Mouse (Mus musculus) midbrain, embryonic 12.5 days (tissue): ENCODE results near the gene Kbtbd12. TPM values are rescaled to one million over a fixed set of nuclear protein-coding genes. Genes with fewer than 3 reads are reported as not detected.

Source experiments
- ATAC-seq: fragments of 200-750 bp; cut with Nextera tagmentation; 2 replicates; pipeline ENCODE4 v1.8.0; 2017; ENCODE audit warnings: low read depth, moderate TSS enrichment, moderate library complexity; ENCODE audit not compliant: low FRiP score
- H3K27ac ChIP-seq: fragments of 300-500 bp; sonication (generic); replicated peaks from 2 replicates; pipeline ENCODE4 v1.5.1; 2016; ENCODE audit warnings: mild to moderate bottlenecking
- H3K27me3 ChIP-seq: fragments of 300-500 bp; sonication (generic); 2 replicates; pipeline ENCODE4 v1.6.1; 2016; ENCODE audit warnings: mild to moderate bottlenecking
- H3K36me3 ChIP-seq: fragments of 300-500 bp; sonication (generic); 2 replicates; pipeline ENCODE4 v1.6.1; 2016
- H3K4me1 ChIP-seq: fragments of 300-500 bp; sonication (generic); 2 replicates; pipeline ENCODE4 v1.6.1; 2016
- H3K4me2 ChIP-seq: fragments of 300-500 bp; sonication (generic); replicated peaks from 2 replicates; pipeline ENCODE4 v1.6.1; 2016; ENCODE audit warnings: mild to moderate bottlenecking, moderate library complexity
- H3K4me3 ChIP-seq: fragments of 300-500 bp; sonication (generic); 2 replicates; pipeline ENCODE4 v1.5.1; 2016; ENCODE audit warnings: mild to moderate bottlenecking
- H3K9ac ChIP-seq: fragments of 300-500 bp; sonication (generic); replicated peaks from 2 replicates; pipeline ENCODE4 v1.6.1; 2016; ENCODE audit warnings: mild to moderate bottlenecking, moderate library complexity
- H3K9me3 ChIP-seq: fragments of 300-500 bp; sonication (generic); 2 replicates; pipeline ENCODE4 v1.6.1; 2016; ENCODE audit warnings: mild to moderate bottlenecking
- WGBS: fragments of 180-500 bp; shearing (Covaris S2); methylation state at CpG from one replicate; pipeline ENCODE4 v1.1.7; 2016; 5-methylcytosine and 5-hydroxymethylcytosine counted together
- polyA plus RNA-seq: library from polyadenylated mRNA; unstranded; fragments of >200 nt; fragmentation: Nextera tagmentation; extraction: Ambion mirVana; gene quantifications from 2 replicates; pipeline ENCODE4 v1.2.1, GENCODE M21; 2016

The Kbtbd12 gene
- not detected in 2 replicates for polyA plus RNA-seq

DNA sequence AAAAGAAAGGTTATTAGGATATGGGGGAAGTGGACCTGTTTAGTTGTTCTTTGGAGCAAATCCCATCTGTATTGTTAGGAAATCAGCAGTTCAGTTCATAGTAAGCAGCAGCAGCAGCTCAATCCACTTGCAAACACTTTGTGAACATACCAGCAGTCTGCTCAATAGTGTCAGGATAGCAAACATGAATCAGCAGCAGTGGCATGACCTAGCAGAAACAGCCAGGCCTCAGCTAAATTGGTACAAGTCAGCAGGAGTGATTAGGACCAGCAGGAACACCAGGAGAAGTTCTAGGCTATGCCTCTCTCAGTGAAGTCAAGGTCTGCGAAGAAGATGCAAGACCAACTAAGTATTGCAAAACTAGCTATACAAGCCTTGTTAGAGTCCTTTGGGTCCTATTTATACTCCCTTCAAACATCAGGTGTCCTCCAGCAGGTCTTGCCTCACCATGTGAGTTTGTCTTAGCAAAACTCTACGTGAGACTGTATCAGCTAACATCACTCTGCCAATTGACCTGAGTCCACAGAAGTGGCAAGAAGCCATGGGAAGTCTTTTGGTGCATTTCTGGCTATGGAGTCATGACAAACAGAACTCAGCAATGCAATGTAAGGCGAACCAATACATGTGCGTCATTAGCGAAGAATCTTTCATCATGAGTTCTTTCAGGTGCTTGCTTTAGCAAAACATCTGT lies at the start of gene Kbtbd12:
TSS of gene Kbtbd12 (minus strand) at position 340 of the 691 bp plus-strand sequence.
- no peaks in the 10 kb centered on the region for H3K36me3 ChIP-seq
- no peak within 1 kb of the TSS for H3K4me2 ChIP-seq
- H3K27ac ChIP-seq = no peak within 1 kb of the TSS
- no peak for ATAC-seq
- no peak within 1 kb of the TSS for H3K9ac ChIP-seq
- no peaks in the 10 kb centered on the region for H3K27me3 ChIP-seq
- WGBS = 96% methylated on average over 5 of the region's 5 CpGs
- peaks cover 10% of the 10 kb centered on the region for H3K9me3 ChIP-seq
- H3K4me3 ChIP-seq = no peak within 1 kb of the TSS
- H3K4me1 ChIP-seq = peaks cover 16% of the 10 kb centered on the region

DNA sequence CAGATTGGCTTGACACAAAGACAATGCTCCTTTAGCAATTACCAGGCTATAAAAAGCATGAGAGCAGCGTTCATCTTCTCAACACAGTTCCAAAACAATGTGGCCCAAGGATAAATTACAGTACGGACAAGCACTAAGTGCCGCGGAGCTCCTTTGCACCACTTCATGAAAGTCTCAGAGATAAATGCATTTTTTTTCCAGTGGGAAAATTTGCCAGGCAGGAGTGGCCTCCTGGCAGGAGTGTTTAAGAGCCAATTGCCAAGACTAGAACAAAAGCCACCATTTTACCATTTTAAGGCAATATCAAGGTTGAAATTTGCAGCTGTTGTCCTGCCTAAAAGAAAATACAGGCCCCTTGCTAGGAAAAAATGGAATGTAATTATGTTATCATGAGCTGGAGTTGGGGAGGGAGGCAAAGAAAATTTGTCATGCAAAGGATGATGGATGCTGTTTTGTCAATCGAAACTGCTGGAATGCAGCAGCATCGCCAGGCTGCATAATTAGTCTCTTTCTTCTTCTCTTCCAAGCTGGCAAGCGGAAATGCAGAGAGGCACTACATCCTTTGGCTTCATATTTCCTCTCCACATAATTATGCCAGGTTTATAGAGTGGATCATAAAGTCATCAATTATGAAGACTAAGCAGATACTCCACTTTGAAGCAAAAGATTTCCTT lies 45.8 kb upstream of the Kbtbd12 start:
- no peak overlapping the region for H3K9ac ChIP-seq
- ATAC-seq = no peak
- H3K4me3 ChIP-seq = no peak overlapping the region
- no peaks in the 10 kb centered on the region for H3K36me3 ChIP-seq
- H3K27me3 ChIP-seq = no peaks in the 10 kb centered on the region
- H3K9me3 ChIP-seq = no peaks in the 10 kb centered on the region
- H3K4me1 ChIP-seq = peaks cover 6% of the 10 kb centered on the region; the same call in 1 of the 2 replicates
- no peak overlapping the region for H3K4me2 ChIP-seq
- WGBS = 78% methylated on average over 7 of the region's 7 CpGs
- H3K27ac ChIP-seq = no peak overlapping the region

DNA sequence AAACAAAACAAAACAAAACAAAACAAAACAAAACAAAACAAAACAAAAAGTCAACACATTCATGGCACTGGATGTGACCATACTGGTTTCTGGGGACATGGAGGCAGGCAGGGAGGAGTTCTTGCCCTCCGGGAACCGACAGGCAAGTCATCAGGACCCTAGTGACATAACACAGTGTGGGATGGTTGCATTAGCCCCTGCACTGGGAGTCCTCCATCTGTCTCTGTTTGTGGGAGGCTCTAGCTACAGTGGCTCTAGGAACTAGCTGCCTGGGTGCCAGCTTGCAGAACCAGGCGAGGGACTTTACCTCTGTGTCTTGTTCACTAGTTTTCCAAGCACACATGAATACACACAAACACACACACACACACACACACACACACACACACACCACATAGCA lies 43.3 kb upstream of the Kbtbd12 start:
- Histone ChIP-seq H3K4me3 (no peak overlapping the region), H3K27me3 (no peaks in the 10 kb centered on the region), H3K4me1 (peaks cover 6% of the 10 kb centered on the region; the same call in 1 of the 2 replicates), H3K4me2 (no peak overlapping the region), H3K27ac (no peak overlapping the region), H3K9ac (no peak overlapping the region), H3K9me3 (no peaks in the 10 kb centered on the region), H3K36me3 (no peaks in the 10 kb centered on the region)
- WGBS = 92% methylated on average over 3 of the region's 3 CpGs
- ATAC-seq = no peak

DNA sequence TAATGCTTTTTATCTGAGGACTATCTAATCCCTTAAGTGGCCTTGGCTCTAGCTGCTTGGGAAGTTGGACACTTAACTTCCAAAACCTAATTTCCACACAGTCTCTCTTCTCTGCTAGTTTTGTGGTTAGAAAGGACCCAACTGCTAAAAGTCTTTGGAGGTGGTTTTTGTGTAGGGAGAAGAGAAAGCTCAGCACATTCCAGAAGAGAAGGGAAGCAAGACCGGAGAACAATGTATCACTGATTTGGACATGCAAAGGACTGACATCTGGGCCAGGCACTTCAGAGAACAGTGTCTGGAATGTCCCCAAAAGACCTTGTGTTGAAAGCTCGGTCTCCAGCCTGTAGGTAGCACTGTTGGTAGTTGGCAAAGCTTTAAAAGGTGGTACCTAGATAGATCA lies 40.0 kb upstream of the Kbtbd12 start:
- WGBS = 70% methylated on average over 2 of the region's 2 CpGs

DNA sequence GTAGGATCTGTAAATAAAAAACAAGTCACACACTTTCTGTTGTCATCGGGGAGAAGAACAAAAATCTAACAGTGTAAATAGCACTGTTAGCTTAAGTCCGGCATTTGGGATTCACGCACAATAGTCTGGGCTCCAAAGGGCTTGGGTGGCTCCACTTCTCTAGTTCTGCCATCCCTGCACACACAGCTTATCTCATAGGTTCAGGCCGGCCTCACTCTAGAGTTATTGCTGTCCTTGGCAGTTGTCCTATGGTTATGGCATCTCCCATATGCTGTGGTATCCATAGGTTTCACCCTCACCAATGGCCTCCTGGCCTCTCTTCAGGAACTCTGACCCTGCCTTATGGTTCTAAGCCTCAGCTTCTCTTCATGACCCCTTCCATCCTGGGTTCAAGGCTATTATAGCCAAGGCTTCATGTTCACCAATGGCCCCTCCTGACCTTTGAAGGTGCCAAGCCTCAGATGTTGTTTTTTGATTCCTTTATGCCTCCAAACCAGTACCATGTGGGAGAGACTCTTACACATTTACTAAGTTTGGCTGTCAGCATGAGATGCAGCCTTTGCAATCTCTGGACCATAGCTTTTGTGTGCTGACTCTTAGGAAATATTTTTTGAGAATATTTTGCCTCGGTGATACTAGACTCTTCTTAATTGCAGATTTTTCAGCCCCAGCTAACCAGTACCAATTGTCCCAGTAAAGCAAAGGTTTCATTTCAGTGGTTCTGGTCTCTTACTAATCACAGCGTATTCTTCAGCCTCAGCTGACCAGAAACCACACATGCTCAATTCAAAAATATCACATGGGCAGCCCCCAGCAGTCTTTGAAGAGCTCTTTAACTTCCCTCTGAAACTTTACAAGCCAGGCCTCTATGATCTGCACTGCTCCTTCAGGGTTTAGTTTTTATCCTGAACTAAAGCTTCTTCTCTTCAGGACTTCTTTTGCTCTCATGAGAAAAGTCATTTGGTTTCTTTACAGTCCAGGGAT lies 39.3 kb upstream of the Kbtbd12 start:
- no peaks in the 10 kb centered on the region for H3K4me1 ChIP-seq
- WGBS = 88% methylated on average over 6 of the region's 6 CpGs
- no peak overlapping the region for H3K9ac ChIP-seq
- no peaks in the 10 kb centered on the region for H3K27me3 ChIP-seq
- no peak overlapping the region for H3K27ac ChIP-seq
- H3K36me3 ChIP-seq = no peaks in the 10 kb centered on the region
- H3K4me3 ChIP-seq = no peak overlapping the region
- no peak for ATAC-seq
- no peak overlapping the region for H3K4me2 ChIP-seq
- H3K9me3 ChIP-seq = no peaks in the 10 kb centered on the region

More for the DNA sequence above, 40.0 kb upstream of the Kbtbd12 start:
- no peaks in the 10 kb centered on the region for H3K4me1 ChIP-seq
- H3K4me2 ChIP-seq = no peak overlapping the region
- H3K27ac ChIP-seq = no peak overlapping the region
- no peak for ATAC-seq
- H3K36me3 ChIP-seq = no peaks in the 10 kb centered on the region
- no peak overlapping the region for H3K9ac ChIP-seq
- H3K4me3 ChIP-seq = no peak overlapping the region
- H3K9me3 ChIP-seq = no peaks in the 10 kb centered on the region
- H3K27me3 ChIP-seq = no peaks in the 10 kb centered on the region

DNA sequence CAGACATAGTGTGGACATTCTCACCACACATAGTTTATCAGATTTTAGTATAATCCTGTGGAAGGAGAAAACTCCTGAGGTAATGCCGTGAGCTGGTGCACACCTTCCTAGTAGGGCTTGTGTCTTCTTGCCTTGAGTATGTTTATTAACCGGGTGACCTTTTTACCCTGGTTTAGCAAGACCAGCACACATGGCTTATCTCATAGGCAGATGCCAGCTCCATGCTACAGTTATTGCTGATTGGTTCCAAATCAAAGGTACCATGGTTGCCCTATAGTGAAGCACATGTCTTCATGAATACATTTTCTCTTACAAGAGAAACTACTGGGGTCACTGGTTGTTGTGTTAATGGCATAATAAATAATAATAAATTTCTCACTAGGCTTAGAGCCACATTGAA lies 38.1 kb upstream of the Kbtbd12 start:
- WGBS = 94% methylated on average over 2 of the region's 2 CpGs
- no peaks in the 10 kb centered on the region for H3K4me1 ChIP-seq
- H3K9ac ChIP-seq = no peak overlapping the region
- no peak overlapping the region for H3K4me3 ChIP-seq
- no peaks in the 10 kb centered on the region for H3K9me3 ChIP-seq
- no peak for ATAC-seq
- H3K27ac ChIP-seq = no peak overlapping the region
- H3K4me2 ChIP-seq = no peak overlapping the region
- no peaks in the 10 kb centered on the region for H3K36me3 ChIP-seq
- H3K27me3 ChIP-seq = no peaks in the 10 kb centered on the region

DNA sequence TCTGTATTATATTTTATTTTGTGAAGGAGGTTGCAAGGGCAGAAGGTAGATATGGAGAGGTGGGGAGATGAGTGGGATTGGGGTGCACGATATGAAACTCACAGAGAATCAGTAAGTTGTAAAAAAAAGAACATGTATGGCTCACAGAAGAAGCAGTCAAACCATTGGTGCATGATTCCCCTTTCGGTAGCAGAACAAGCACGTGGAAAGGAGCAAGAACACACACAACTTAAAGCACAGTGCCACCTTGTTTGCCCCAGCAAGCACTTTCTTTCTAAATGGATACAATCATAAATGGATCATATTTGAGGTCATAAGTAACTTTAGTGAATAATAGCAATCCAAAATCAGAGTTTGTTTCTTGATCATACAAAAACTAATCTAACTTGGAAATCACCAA lies 24.5 kb upstream of the Kbtbd12 start:
- H3K9ac ChIP-seq = no peak overlapping the region
- no peak overlapping the region for H3K27ac ChIP-seq
- no peaks in the 10 kb centered on the region for H3K9me3 ChIP-seq
- no peaks in the 10 kb centered on the region for H3K27me3 ChIP-seq
- H3K4me3 ChIP-seq = no peak overlapping the region
- no peaks in the 10 kb centered on the region for H3K36me3 ChIP-seq
- H3K4me1 ChIP-seq = no peaks in the 10 kb centered on the region
- WGBS = 88% methylated on average over 3 of the region's 3 CpGs
- no peak for ATAC-seq
- H3K4me2 ChIP-seq = no peak overlapping the region

DNA sequence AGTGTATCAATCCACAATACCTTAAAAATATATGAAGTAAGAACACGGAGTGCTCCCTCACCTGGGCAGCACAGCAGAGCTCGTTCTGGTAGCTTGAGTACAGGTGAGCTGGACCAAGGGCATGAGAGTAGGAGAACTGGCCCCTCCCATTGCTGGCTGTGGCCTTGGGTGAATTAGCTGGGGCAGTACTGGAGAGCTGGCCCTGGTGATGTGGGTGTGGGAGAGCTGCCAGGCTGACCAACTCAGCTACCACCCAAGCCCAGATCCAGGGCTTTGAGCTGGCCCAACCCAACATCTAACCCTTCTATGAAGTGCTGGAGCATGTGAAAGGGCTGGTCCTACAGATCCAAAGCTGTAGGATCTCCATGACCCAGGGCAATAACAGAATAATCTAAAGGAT lies 23.9 kb upstream of the Kbtbd12 start:
- Histone ChIP-seq H3K36me3 (no peaks in the 10 kb centered on the region), H3K4me3 (no peak overlapping the region), H3K9ac (no peak overlapping the region), H3K4me2 (no peak overlapping the region), H3K27me3 (no peaks in the 10 kb centered on the region), H3K9me3 (no peaks in the 10 kb centered on the region), H3K4me1 (no peaks in the 10 kb centered on the region), H3K27ac (no peak overlapping the region)
- WGBS = 98% methylated on average over 2 of the region's 2 CpGs
- no peak for ATAC-seq

DNA sequence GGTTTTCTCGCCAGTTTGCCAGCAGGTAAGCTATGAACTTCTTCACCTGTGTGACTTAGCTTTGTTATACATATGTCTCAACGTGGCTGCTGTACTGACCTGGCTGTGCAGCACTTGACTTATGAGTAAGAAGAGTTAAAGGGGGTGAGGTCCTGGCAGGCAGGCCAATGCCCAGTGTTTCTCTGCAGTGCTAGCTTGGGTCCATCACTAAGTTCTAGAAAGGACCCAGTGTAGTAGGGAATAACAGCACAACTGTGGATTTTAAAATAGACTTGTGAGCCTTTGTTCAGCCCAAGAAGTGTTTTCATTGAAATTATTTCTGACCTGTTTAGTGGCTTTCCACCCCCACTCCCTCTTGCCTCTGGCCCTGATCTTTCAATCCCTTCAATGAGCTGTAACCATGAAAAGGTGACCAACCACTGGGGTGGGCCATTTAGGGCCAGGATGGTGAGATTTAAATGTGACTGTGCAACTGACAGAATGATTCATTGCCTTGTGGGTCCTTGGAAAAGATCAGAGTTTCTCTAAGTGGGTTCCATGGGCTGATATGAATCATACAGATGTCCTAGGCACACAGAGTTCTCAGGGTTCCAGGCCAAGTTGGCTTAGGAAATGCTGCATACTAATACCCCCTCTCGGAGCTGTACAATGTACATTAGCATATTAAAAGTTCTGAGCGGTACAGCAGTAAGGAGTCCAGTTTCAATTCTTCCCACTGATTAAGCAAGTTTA lies 10.0 kb upstream of the Kbtbd12 start:
- no peak overlapping the region for H3K4me2 ChIP-seq
- 63% methylated on average over 4 of the region's 4 CpGs for WGBS

DNA sequence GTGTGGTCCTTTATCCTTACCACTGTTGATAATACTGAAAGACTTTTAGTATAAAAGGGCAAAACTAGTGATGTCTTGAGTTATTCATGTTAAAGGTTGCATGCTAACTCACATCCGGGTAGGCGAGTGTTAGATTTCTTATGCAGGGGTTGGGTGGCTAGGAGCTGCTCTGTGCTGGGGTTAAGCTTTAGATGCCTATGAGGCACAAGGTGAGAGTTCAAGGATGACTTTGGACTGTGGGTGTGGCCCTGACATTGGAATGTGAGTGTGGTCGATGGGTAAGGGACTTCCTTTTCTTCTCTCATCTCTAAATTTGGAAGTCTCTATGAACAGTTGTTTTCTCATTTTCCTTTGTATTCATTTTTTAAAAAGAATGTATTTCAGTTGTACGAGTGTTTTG lies 7.0 kb upstream of the Kbtbd12 start:
- no peak overlapping the region for H3K4me3 ChIP-seq
- no peak overlapping the region for H3K9ac ChIP-seq
- no peak overlapping the region for H3K4me2 ChIP-seq
- no peaks in the 10 kb centered on the region for H3K36me3 ChIP-seq
- H3K27me3 ChIP-seq = no peaks in the 10 kb centered on the region
- WGBS = 89% methylated on average over 4 of the region's 4 CpGs
- no peak for ATAC-seq
- no peaks in the 10 kb centered on the region for H3K9me3 ChIP-seq
- no peak overlapping the region for H3K27ac ChIP-seq
- H3K4me1 ChIP-seq = peaks cover 16% of the 10 kb centered on the region

More for the DNA sequence above, 10.0 kb upstream of the Kbtbd12 start:
- no peak for ATAC-seq
- H3K36me3 ChIP-seq = no peaks in the 10 kb centered on the region
- H3K4me1 ChIP-seq = peaks cover 6% of the 10 kb centered on the region; the same call in 1 of the 2 replicates
- no peak overlapping the region for H3K9ac ChIP-seq
- no peaks in the 10 kb centered on the region for H3K27me3 ChIP-seq
- H3K4me3 ChIP-seq = no peak overlapping the region
- no peaks in the 10 kb centered on the region for H3K9me3 ChIP-seq
- H3K27ac ChIP-seq = no peak overlapping the region

DNA sequence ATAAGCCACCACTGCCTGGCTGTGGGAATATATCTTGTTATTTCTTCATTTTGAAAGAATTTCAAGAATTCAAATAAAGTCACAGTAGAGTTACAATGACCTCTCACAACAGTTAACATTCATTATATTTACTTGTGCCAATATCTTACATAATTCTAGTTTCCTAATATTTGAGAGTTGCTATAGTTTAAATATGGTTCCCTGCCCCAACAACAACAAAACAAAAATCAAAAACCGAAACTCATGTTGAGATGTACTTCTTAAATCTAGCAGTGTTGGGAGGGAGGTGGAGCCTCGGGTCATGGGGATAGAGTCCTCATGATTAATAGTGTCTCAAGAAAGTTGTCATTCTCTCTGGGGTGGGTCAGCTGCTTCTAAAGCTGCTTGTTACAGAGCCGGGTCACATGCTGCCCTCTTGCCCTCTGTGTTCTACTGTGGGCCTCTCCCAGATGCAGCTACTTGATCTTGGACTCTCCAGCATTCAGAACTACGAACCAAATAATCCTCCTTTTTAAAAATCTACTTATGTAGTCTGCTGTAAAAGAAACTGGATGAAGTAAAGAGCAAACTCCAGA lies 3.7 kb upstream of the Kbtbd12 start:
- Histone ChIP-seq H3K9me3 (peaks cover 10% of the 10 kb centered on the region), H3K4me1 (peaks cover 16% of the 10 kb centered on the region), H3K27me3 (no peaks in the 10 kb centered on the region), H3K36me3 (no peaks in the 10 kb centered on the region), H3K27ac (no peak overlapping the region), H3K4me2 (no peak overlapping the region), H3K4me3 (no peak overlapping the region), H3K9ac (no peak overlapping the region)
- WGBS = 46% methylated on average over 4 of the region's 4 CpGs
- ATAC-seq = no peak
